Mouse (Mus musculus) liver, postnatal 0 days (tissue): ENCODE measurements around the gene Sh2b2. TPM values are rescaled to one million over a fixed set of nuclear protein-coding genes. Genes with fewer than 3 reads are reported as not detected.
A peak's percentile ranks its signal among the peaks of the same experiment; 100 is the strongest.

Experiments
- ATAC-seq: fragments of 200-750 bp; cut with Nextera tagmentation; 2 replicates; pipeline ENCODE4 v1.8.0; 2017; ENCODE audit warnings: mild to moderate bottlenecking, moderate library complexity
- DNase-seq: peaks from one replicate; pipeline ENCODE4 v3.0.0-alpha.2; 2016
- H3K27ac ChIP-seq: fragments of 300-500 bp; sonication (generic); 2 replicates; pipeline ENCODE4 v1.5.1; 2014; ENCODE audit warnings: antibody characterized with exemption, moderate library complexity, mild to moderate bottlenecking, low read depth
- H3K27me3 ChIP-seq: fragments of 300-500 bp; sonication (generic); 2 replicates; pipeline ENCODE4 v1.6.1; 2014; ENCODE audit warnings: low read length, control low read depth, mixed read lengths; ENCODE audit not compliant: insufficient read depth
- H3K36me3 ChIP-seq: fragments of 300-500 bp; sonication (generic); replicated peaks from 2 replicates; pipeline ENCODE4 v1.6.1; 2014; ENCODE audit warnings: mild to moderate bottlenecking, control low read depth, low read length, moderate library complexity, mixed read lengths; ENCODE audit not compliant: insufficient read depth
- H3K4me1 ChIP-seq: fragments of 300-500 bp; sonication (generic); 2 replicates; pipeline ENCODE4 v1.6.1; 2014; ENCODE audit warnings: antibody characterized with exemption, mild to moderate bottlenecking, control low read depth; ENCODE audit not compliant: insufficient read depth
- H3K4me2 ChIP-seq: fragments of 300-500 bp; sonication (generic); 2 replicates; pipeline ENCODE4 v1.6.1; 2014; ENCODE audit warnings: low read depth, mild to moderate bottlenecking, low read length, moderate library complexity, mixed read lengths
- H3K4me3 ChIP-seq: fragments of 300-500 bp; sonication (generic); 2 replicates; pipeline ENCODE4 v1.5.1; 2014; ENCODE audit warnings: low read depth, low read length
- H3K9ac ChIP-seq: fragments of 300-500 bp; sonication (generic); replicated peaks from 2 replicates; pipeline ENCODE4 v1.6.1; 2014; ENCODE audit warnings: mild to moderate bottlenecking, moderate library complexity
- H3K9me3 ChIP-seq: fragments of 300-500 bp; sonication (generic); 2 replicates; pipeline ENCODE4 v1.6.1; 2016; ENCODE audit warnings: mild to moderate bottlenecking, control low read depth, low read length, mixed read lengths
- CTCF ChIP-seq: sonication (generic); IDR thresholded peaks from 2 replicates; pipeline ENCODE4 v1.5.1; 2016; ENCODE audit warnings: antibody characterized with exemption, low read depth
- EP300 ChIP-seq: IDR thresholded peaks from 2 replicates; pipeline ENCODE4 v1.6.1; 2016; ENCODE audit warnings: antibody characterized with exemption, low read depth, mild to moderate bottlenecking
- WGBS: fragments of 180-500 bp; shearing (Covaris S2); extraction: QIAGEN DNeasy Blood & Tissue Kit; methylation state at CpG from one replicate; pipeline ENCODE4 v1.1.7; 2014; ENCODE audit not compliant: insufficient replicate concordance; 5-methylcytosine and 5-hydroxymethylcytosine counted together
- polyA plus RNA-seq: library from polyadenylated mRNA; unstranded; fragments of >200 nt; fragmentation: Nextera tagmentation; extraction: Ambion mirVana; gene quantifications from 2 replicates; pipeline ENCODE4 v1.2.1, GENCODE M21; 2015

Gene Sh2b2
- polyA plus RNA-seq, 1 experiment from 2014 or later = 1.3 TPM

GRCm38 (mm10) chr5:136181197-136181596 is 65.2 kb downstream of the Sh2b2 start:
- peaks cover 46% of the 10 kb centered on the region for H3K36me3 ChIP-seq
- H3K4me3 ChIP-seq = no peak overlapping the region
- H3K4me2 ChIP-seq = no peak overlapping the region
- H3K9me3 ChIP-seq = no peaks in the 10 kb centered on the region
- no peak for ATAC-seq
- H3K4me1 ChIP-seq = 0 out of 2 replicates have a peak, but pooled peaks cover 2% of the 10 kb centered on the region
- H3K27me3 ChIP-seq = no peaks in the 10 kb centered on the region
- TF ChIP-seq EP300 = no peak
- no peak for TF ChIP-seq CTCF
- no peak overlapping the region for H3K9ac ChIP-seq
- no peak for DNase-seq
- no peak overlapping the region for H3K27ac ChIP-seq
- 88% methylated on average over 6 of the region's 6 CpGs for WGBS

- H3K9me3 ChIP-seq = no peaks in the 10 kb centered on the region
- 0 out of 2 replicates have a peak, but pooled peaks cover 2% of the 10 kb centered on the region for H3K4me1 ChIP-seq
- no peak overlapping the region for H3K9ac ChIP-seq
- peak overlapping the region; percentile 35; the same call in 1 of the 2 replicates for H3K27ac ChIP-seq
- no peak overlapping the region for H3K4me2 ChIP-seq
- peaks cover 39% of the 10 kb centered on the region for H3K36me3 ChIP-seq
- ATAC-seq (no peak), DNase-seq (peak; percentile 28)
- WGBS = 81% methylated on average over 5 of the region's 5 CpGs
- H3K27me3 ChIP-seq = no peaks in the 10 kb centered on the region
- TF ChIP-seq CTCF = no peak
- no peak for TF ChIP-seq EP300
- no peak overlapping the region for H3K4me3 ChIP-seq
These were observed 66.8 kb downstream of the Sh2b2 start for GRCm38 (mm10) chr5:136179594-136179993.

GRCm38 (mm10) chr5:136173606-136174463 is 72.5 kb downstream of the Sh2b2 start:
- Histone ChIP-seq H3K4me3 (no peak overlapping the region), H3K4me2 (no peak overlapping the region), H3K4me1 (peaks cover 31% of the 10 kb centered on the region), H3K27ac (peak overlapping the region; percentile 12; the same call in 1 of the 2 replicates), H3K36me3 (peaks cover 6% of the 10 kb centered on the region), H3K9me3 (no peaks in the 10 kb centered on the region), H3K27me3 (no peaks in the 10 kb centered on the region), H3K9ac (0 out of 2 replicates have a peak overlapping the region, but pooled peaks have one; percentile 11)
- TF ChIP-seq EP300 (no peak), CTCF (no peak)
- DNase-seq (no peak), ATAC-seq (no peak)
- 32% methylated on average over 9 of the region's 9 CpGs for WGBS

- no peak overlapping the region for H3K4me2 ChIP-seq
- 72% methylated on average over 9 of the region's 9 CpGs for WGBS
- no peak for ATAC-seq
These were observed 73.4 kb downstream of the Sh2b2 start for GRCm38 (mm10) chr5:136172939-136173338.

GRCm38 (mm10) chr5:136171363-136172341 is 74.7 kb downstream of the Sh2b2 start:
- H3K9me3 ChIP-seq = no peaks in the 10 kb centered on the region
- peak overlapping the region; percentile 64 for H3K9ac ChIP-seq
- ATAC-seq (peak; percentile 43), DNase-seq (peak; percentile 39)
- WGBS = 14% methylated on average over 17 of the region's 17 CpGs
- H3K27ac ChIP-seq = peak overlapping the region; percentile 85
- H3K27me3 ChIP-seq = no peaks in the 10 kb centered on the region
- H3K4me1 ChIP-seq = peaks cover 29% of the 10 kb centered on the region
- peak overlapping the region; percentile 71 for H3K4me2 ChIP-seq
- H3K4me3 ChIP-seq = peak overlapping the region; percentile 54
- TF ChIP-seq EP300 = no peak; the same call in 1 of the 2 replicates
- no peak for TF ChIP-seq CTCF
- H3K36me3 ChIP-seq = peaks cover 7% of the 10 kb centered on the region; the same call in 1 of the 2 replicates

More at GRCm38 (mm10) chr5:136172939-136173338, 73.4 kb downstream of the Sh2b2 start:
- Histone ChIP-seq H3K27ac (no peak overlapping the region), H3K9me3 (no peaks in the 10 kb centered on the region), H3K9ac (no peak overlapping the region), H3K36me3 (peaks cover 2% of the 10 kb centered on the region; the same call in 1 of the 2 replicates), H3K27me3 (no peaks in the 10 kb centered on the region), H3K4me1 (peaks cover 29% of the 10 kb centered on the region), H3K4me3 (no peak overlapping the region)
- TF ChIP-seq EP300 (no peak), CTCF (no peak)
- DNase-seq = no peak
